Mouse (Mus musculus): ENCODE measurements around the gene Nfia. TPM values are rescaled to one million over a fixed set of nuclear protein-coding genes. Genes with fewer than 3 reads are reported as not detected.

The Nfia gene
- 41.2 and 55.0 TPM in 2 replicates for polyA plus RNA-seq (2012; rRNA removed)

- peak within 1 kb of the TSS; percentile 98 for H3K4me3 ChIP-seq (replicated peaks; ENCODE audit: insufficient read depth, low read depth, low read length)
- no peak for TF ChIP-seq POLR2A (IDR thresholded peaks at IDR 0.05; ENCODE audit: borderline replicate concordance, insufficient read depth, low read length)
- no peak for TF ChIP-seq CTCF (IDR thresholded peaks at IDR 0.05; ENCODE audit: borderline replicate concordance, insufficient read depth, low read depth, low read length)
- WGBS: 0% methylated on average over 9 of the region's 9 CpGs
- no peaks in the 10 kb centered on the region for H3K27me3 ChIP-seq (ENCODE audit: control insufficient read depth, insufficient read depth, low read length)
- peaks cover 3% of the 10 kb centered on the region; the same call in 1 of the 2 replicates for H3K4me1 ChIP-seq (ENCODE audit: control insufficient read depth, insufficient read depth, low read length)
- H3K27ac ChIP-seq (ENCODE audit: insufficient read depth, low read length): peak within 1 kb of the TSS; percentile 99
- no peak for DNase-seq
Observed at GRCm38 (mm10) chr4:97772641-97773040, at the start of gene Nfia. Gene Nfia (plus strand): TSS chr4:97772734.

GRCm38 (mm10) chr4:97723374-97723773 lies 49.2 kb upstream of the Nfia start:
- Histone ChIP-seq H3K27ac (ENCODE audit: insufficient read depth, low read length) (no peak overlapping the region), H3K27me3 (ENCODE audit: control insufficient read depth, insufficient read depth, low read length) (no peaks in the 10 kb centered on the region), H3K4me1 (ENCODE audit: control insufficient read depth, insufficient read depth, low read length) (no peaks in the 10 kb centered on the region), H3K4me3 (replicated peaks; ENCODE audit: insufficient read depth, low read depth, low read length) (no peak overlapping the region)
- DNase-seq: no peak
- WGBS: 97% methylated on average over 6 of the region's 6 CpGs
- no peak for TF ChIP-seq CTCF (IDR thresholded peaks at IDR 0.05; ENCODE audit: borderline replicate concordance, insufficient read depth, low read depth, low read length)
- no peak for TF ChIP-seq POLR2A (IDR thresholded peaks at IDR 0.05; ENCODE audit: borderline replicate concordance, insufficient read depth, low read length)

- Histone ChIP-seq H3K27me3 (ENCODE audit: control insufficient read depth, insufficient read depth, low read length) (no peaks in the 10 kb centered on the region), H3K4me1 (ENCODE audit: control insufficient read depth, insufficient read depth, low read length) (no peaks in the 10 kb centered on the region), H3K27ac (ENCODE audit: insufficient read depth, low read length) (no peak overlapping the region), H3K4me3 (replicated peaks; ENCODE audit: insufficient read depth, low read depth, low read length) (no peak overlapping the region)
- WGBS: 98% methylated on average over 4 of the region's 4 CpGs
- no peak for DNase-seq
- no peak for TF ChIP-seq CTCF (IDR thresholded peaks at IDR 0.05; ENCODE audit: borderline replicate concordance, insufficient read depth, low read depth, low read length)
- TF ChIP-seq POLR2A (IDR thresholded peaks at IDR 0.05; ENCODE audit: borderline replicate concordance, insufficient read depth, low read length): no peak
Observed at GRCm38 (mm10) chr4:97728520-97728919, 44.0 kb upstream of the Nfia start.

GRCm38 (mm10) chr4:97729999-97730398 lies 42.5 kb upstream of the Nfia start:
- H3K4me3 ChIP-seq (replicated peaks; ENCODE audit: insufficient read depth, low read depth, low read length): no peak overlapping the region
- no peak overlapping the region for H3K27ac ChIP-seq (ENCODE audit: insufficient read depth, low read length)
- TF ChIP-seq CTCF (IDR thresholded peaks at IDR 0.05; ENCODE audit: borderline replicate concordance, insufficient read depth, low read depth, low read length) (no peak), POLR2A (IDR thresholded peaks at IDR 0.05; ENCODE audit: borderline replicate concordance, insufficient read depth, low read length) (no peak)
- H3K4me1 ChIP-seq (ENCODE audit: control insufficient read depth, insufficient read depth, low read length): no peaks in the 10 kb centered on the region
- H3K27me3 ChIP-seq (ENCODE audit: control insufficient read depth, insufficient read depth, low read length): no peaks in the 10 kb centered on the region
- no peak for DNase-seq
- 87% methylated on average over 6 of the region's 6 CpGs for WGBS

- Histone ChIP-seq H3K4me1 (ENCODE audit: control insufficient read depth, insufficient read depth, low read length) (no peaks in the 10 kb centered on the region), H3K4me3 (replicated peaks; ENCODE audit: insufficient read depth, low read depth, low read length) (no peak overlapping the region), H3K27me3 (ENCODE audit: control insufficient read depth, insufficient read depth, low read length) (no peaks in the 10 kb centered on the region), H3K27ac (ENCODE audit: insufficient read depth, low read length) (no peak overlapping the region)
- TF ChIP-seq POLR2A (IDR thresholded peaks at IDR 0.05; ENCODE audit: borderline replicate concordance, insufficient read depth, low read length) (no peak), CTCF (IDR thresholded peaks at IDR 0.05; ENCODE audit: borderline replicate concordance, insufficient read depth, low read depth, low read length) (no peak)
- WGBS: 93% methylated on average over 3 of the region's 3 CpGs
- DNase-seq: no peak
Observed at GRCm38 (mm10) chr4:97730416-97730815, 42.1 kb upstream of the Nfia start.

- H3K4me3 ChIP-seq (replicated peaks; ENCODE audit: insufficient read depth, low read depth, low read length): no peak overlapping the region
- WGBS: 76% methylated on average over 1 of the region's 1 CpGs
Observed at GRCm38 (mm10) chr4:97733392-97733791, 39.1 kb upstream of the Nfia start.

GRCm38 (mm10) chr4:97743932-97744331 lies 28.6 kb upstream of the Nfia start:
- Histone ChIP-seq H3K27me3 (ENCODE audit: control insufficient read depth, insufficient read depth, low read length) (no peaks in the 10 kb centered on the region), H3K4me1 (ENCODE audit: control insufficient read depth, insufficient read depth, low read length) (no peaks in the 10 kb centered on the region), H3K27ac (ENCODE audit: insufficient read depth, low read length) (no peak overlapping the region), H3K4me3 (replicated peaks; ENCODE audit: insufficient read depth, low read depth, low read length) (no peak overlapping the region)
- no peak for DNase-seq
- TF ChIP-seq POLR2A (IDR thresholded peaks at IDR 0.05; ENCODE audit: borderline replicate concordance, insufficient read depth, low read length) (no peak), CTCF (IDR thresholded peaks at IDR 0.05; ENCODE audit: borderline replicate concordance, insufficient read depth, low read depth, low read length) (no peak)
- WGBS: 72% methylated on average over 5 of the region's 5 CpGs

More at GRCm38 (mm10) chr4:97733392-97733791, 39.1 kb upstream of the Nfia start:
- DNase-seq: no peak
- no peak overlapping the region for H3K27ac ChIP-seq (ENCODE audit: insufficient read depth, low read length)
- no peaks in the 10 kb centered on the region for H3K27me3 ChIP-seq (ENCODE audit: control insufficient read depth, insufficient read depth, low read length)
- no peak for TF ChIP-seq POLR2A (IDR thresholded peaks at IDR 0.05; ENCODE audit: borderline replicate concordance, insufficient read depth, low read length)
- no peak for TF ChIP-seq CTCF (IDR thresholded peaks at IDR 0.05; ENCODE audit: borderline replicate concordance, insufficient read depth, low read depth, low read length)
- H3K4me1 ChIP-seq (ENCODE audit: control insufficient read depth, insufficient read depth, low read length): no peaks in the 10 kb centered on the region

- no peak overlapping the region for H3K27ac ChIP-seq (ENCODE audit: insufficient read depth, low read length)
- DNase-seq: peak; percentile 76 to 84
- peak overlapping the region; percentile 53 for H3K4me3 ChIP-seq (replicated peaks; ENCODE audit: insufficient read depth, low read depth, low read length)
- WGBS: 5% methylated on average over 32 of the region's 32 CpGs
- no peak for TF ChIP-seq POLR2A (IDR thresholded peaks at IDR 0.05; ENCODE audit: borderline replicate concordance, insufficient read depth, low read length)
- TF ChIP-seq CTCF (IDR thresholded peaks at IDR 0.05; ENCODE audit: borderline replicate concordance, insufficient read depth, low read depth, low read length): peak; percentile 64
- H3K27me3 ChIP-seq (ENCODE audit: control insufficient read depth, insufficient read depth, low read length): no peaks in the 10 kb centered on the region
- H3K4me1 ChIP-seq (ENCODE audit: control insufficient read depth, insufficient read depth, low read length): no peaks in the 10 kb centered on the region
Observed at GRCm38 (mm10) chr4:97745296-97746105, 27.0 kb upstream of the Nfia start.
